Mouse (Mus musculus): Measurements from ENCODE around the gene Etnk1. TPM values are rescaled to one million over a fixed set of nuclear protein-coding genes. Genes with fewer than 3 reads are reported as not detected.

Gene Etnk1
- polyA plus RNA-seq, 1 experiment from 2014 or later, result 25.0 TPM

DNA sequence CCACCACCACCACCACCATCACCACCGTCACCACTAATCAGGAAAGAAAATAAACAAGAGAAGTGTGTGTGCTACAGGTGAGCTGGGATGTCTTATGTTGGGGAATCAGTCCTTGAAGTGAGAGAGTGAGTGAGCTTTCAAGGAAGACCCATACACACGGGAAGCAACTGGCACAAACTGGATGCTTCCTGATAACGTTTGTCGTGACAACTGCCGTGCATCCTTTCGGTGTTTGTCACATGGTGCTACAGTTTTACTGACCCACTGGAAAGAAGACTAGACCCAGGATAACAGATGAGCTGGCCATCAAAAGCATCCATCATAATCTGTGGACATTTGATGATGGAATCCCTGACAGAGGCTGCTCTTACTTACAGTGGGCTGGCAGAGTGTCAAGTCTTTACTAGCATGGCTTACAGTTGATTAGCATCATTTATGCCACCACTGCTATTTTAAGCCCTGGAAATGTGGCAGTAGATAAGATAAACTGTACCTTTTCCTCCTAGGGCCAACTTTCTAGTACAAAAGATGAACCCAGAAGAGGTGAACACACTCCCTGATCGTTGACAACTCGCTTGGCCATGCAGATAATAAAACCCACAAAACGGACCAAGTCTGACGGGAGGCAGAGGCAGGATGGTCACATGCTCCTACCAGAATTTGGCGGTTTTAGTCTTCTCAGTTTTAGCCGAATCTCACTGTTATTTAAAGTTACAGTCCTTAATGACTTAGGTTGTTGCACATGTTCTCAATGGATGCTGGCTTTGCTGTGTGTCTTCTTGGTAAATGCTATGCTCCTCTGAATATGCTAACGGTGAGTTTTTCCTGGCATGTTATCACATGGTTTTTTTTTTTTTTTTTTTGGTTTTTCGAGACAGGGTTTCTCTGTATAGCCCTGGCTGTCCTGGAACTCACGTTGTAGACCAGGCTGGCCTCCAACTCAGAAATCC lies 2.8 kb upstream of the Etnk1 start:
- peaks cover 17% of the 10 kb centered on the region for H3K4me1 ChIP-seq (ENCODE audit: control insufficient read depth, insufficient read depth, low read length)
- H3K27me3 ChIP-seq (replicated peaks; ENCODE audit: control insufficient read depth, insufficient read depth, low read length), result no peaks in the 10 kb centered on the region
- H3K27ac ChIP-seq (replicated peaks; ENCODE audit: low read depth, low read length), result no peak overlapping the region
- no peak overlapping the region for H3K4me2 ChIP-seq (ENCODE audit: low read depth, low read length)
- ATAC-seq (ENCODE audit: low read depth), result no peak
- no peak overlapping the region for H3K9ac ChIP-seq (ENCODE audit: low read depth, low read length)
- no peaks in the 10 kb centered on the region for H3K36me3 ChIP-seq (ENCODE audit: control insufficient read depth, insufficient read depth, low read length)
- WGBS, result 86% methylated on average over 15 of the region's 15 CpGs
- no peak overlapping the region for H3K4me3 ChIP-seq (ENCODE audit: low read depth, low read length)
- H3K9me3 ChIP-seq (ENCODE audit: control insufficient read depth, low read length), result no peaks in the 10 kb centered on the region
- no peak for DNase-seq (ENCODE audit: low spot score)

DNA sequence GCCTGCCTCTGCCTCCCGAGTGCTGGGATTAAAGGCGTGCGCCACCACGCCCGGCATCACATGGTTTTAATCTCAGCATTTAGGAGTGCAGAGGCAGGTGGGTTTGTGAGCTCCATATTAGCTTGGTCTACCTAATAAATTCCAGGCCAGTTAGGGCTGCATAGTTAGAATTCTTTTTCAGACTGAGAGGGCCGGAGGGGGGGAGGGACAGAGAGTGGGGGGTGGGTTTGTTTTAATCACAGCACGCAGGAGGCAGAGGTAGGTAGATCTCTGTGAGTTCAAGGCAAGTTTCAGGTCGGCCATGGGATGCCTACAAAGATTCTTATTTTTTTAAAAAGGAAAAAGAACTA lies 2.1 kb upstream of the Etnk1 start:
- Histone ChIP-seq H3K27ac (replicated peaks; ENCODE audit: low read depth, low read length) (no peak overlapping the region), H3K9ac (ENCODE audit: low read depth, low read length) (no peak overlapping the region), H3K4me1 (ENCODE audit: control insufficient read depth, insufficient read depth, low read length) (peaks cover 22% of the 10 kb centered on the region), H3K9me3 (ENCODE audit: control insufficient read depth, low read length) (no peaks in the 10 kb centered on the region), H3K4me2 (ENCODE audit: low read depth, low read length) (no peak overlapping the region), H3K4me3 (ENCODE audit: low read depth, low read length) (no peak overlapping the region), H3K27me3 (replicated peaks; ENCODE audit: control insufficient read depth, insufficient read depth, low read length) (no peaks in the 10 kb centered on the region), H3K36me3 (ENCODE audit: control insufficient read depth, insufficient read depth, low read length) (no peaks in the 10 kb centered on the region)
- ATAC-seq (ENCODE audit: low read depth) (no peak), DNase-seq (ENCODE audit: low spot score) (no peak)
- WGBS, result 71% methylated on average over 8 of the region's 8 CpGs

DNA sequence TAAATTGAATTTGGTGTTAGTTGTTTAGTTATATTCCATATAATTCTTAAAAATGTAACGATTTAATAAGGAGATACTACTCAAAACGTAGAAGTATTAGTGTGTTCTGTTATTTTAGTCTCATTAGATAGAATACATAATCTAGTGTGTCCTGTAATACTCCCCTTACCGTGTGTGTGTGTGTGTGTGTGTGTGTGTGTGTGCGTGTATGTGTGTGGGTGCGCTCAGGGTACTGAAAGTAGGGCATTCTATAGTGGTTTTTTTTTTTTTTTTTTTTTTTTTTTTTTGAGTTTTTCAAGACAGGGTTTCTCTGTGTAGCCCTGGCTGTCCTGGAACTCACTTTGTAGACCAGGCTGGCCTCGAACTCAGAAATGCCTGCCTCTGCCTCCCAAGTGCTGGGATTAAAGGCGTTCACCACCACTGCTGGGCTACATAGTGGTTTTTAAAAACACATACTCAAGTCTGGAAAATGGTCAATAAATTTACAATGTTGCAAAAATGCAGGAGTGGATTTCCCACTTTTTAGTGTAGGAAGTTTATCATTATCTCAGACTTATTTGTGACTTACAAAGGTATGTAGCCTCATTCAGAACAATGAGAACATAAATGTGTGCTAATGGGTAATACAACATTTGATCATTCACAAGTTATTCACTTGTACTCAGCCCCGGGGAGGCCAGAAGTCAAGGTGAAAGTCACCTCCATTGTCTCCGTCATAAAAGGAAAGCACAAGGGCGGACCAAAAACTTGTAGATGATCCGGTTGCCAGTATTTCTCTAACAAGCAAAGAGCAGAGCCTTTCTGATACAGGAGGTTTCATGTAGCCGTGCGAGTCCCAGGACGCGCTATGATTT lies 1.4 kb upstream of the Etnk1 start:
- Histone ChIP-seq H3K4me1 (ENCODE audit: control insufficient read depth, insufficient read depth, low read length) (peaks cover 22% of the 10 kb centered on the region), H3K27me3 (replicated peaks; ENCODE audit: control insufficient read depth, insufficient read depth, low read length) (no peaks in the 10 kb centered on the region), H3K36me3 (ENCODE audit: control insufficient read depth, insufficient read depth, low read length) (no peaks in the 10 kb centered on the region), H3K27ac (replicated peaks; ENCODE audit: low read depth, low read length) (no peak overlapping the region), H3K9me3 (ENCODE audit: control insufficient read depth, low read length) (no peaks in the 10 kb centered on the region), H3K4me3 (ENCODE audit: low read depth, low read length) (peak overlapping the region; percentile 89), H3K4me2 (ENCODE audit: low read depth, low read length) (peak overlapping the region; percentile 82), H3K9ac (ENCODE audit: low read depth, low read length) (peak overlapping the region; percentile 89)
- ATAC-seq (ENCODE audit: low read depth) (no peak), DNase-seq (ENCODE audit: low spot score) (no peak)
- WGBS, result 54% methylated on average over 15 of the region's 15 CpGs

DNA sequence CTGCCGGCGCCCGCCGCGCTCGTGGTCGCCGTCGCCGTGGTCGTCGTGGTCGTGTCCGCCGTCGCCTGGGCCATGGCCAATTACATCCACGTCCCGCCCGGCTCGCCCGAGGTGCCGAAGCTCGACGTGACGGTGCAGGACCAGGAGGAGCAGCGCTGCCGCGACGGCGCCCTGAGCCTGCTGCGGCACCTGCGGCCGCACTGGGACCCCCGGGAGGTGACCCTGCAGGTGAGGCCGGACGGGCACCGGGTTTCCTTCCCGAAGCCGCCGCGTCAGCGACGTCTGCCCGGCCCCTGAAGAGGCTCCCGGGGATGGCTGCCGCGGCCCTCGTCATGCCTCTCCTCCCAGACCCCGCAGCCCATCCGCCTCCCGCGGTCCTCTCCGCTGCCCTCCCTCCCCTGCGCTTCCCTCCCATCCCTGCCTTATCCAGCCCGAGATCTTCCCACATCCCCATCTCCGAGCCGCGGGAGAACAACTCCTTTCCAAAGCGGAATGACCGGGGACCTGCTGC lies 443 bp downstream of the Etnk1 start:
- Histone ChIP-seq H3K27me3 (replicated peaks; ENCODE audit: control insufficient read depth, insufficient read depth, low read length) (no peaks in the 10 kb centered on the region), H3K4me3 (ENCODE audit: low read depth, low read length) (peak overlapping the region; percentile 89), H3K27ac (replicated peaks; ENCODE audit: low read depth, low read length) (peak overlapping the region; percentile 74), H3K9ac (ENCODE audit: low read depth, low read length) (peak overlapping the region; percentile 89), H3K4me1 (ENCODE audit: control insufficient read depth, insufficient read depth, low read length) (peaks cover 25% of the 10 kb centered on the region), H3K4me2 (ENCODE audit: low read depth, low read length) (peak overlapping the region; percentile 82), H3K36me3 (ENCODE audit: control insufficient read depth, insufficient read depth, low read length) (no peaks in the 10 kb centered on the region), H3K9me3 (ENCODE audit: control insufficient read depth, low read length) (no peaks in the 10 kb centered on the region)
- ATAC-seq (ENCODE audit: low read depth) (peak; percentile 27), DNase-seq (ENCODE audit: low spot score) (peak; percentile 57)
- WGBS, result under 1% methylated on average over 16 of the region's 60 CpGs

DNA sequence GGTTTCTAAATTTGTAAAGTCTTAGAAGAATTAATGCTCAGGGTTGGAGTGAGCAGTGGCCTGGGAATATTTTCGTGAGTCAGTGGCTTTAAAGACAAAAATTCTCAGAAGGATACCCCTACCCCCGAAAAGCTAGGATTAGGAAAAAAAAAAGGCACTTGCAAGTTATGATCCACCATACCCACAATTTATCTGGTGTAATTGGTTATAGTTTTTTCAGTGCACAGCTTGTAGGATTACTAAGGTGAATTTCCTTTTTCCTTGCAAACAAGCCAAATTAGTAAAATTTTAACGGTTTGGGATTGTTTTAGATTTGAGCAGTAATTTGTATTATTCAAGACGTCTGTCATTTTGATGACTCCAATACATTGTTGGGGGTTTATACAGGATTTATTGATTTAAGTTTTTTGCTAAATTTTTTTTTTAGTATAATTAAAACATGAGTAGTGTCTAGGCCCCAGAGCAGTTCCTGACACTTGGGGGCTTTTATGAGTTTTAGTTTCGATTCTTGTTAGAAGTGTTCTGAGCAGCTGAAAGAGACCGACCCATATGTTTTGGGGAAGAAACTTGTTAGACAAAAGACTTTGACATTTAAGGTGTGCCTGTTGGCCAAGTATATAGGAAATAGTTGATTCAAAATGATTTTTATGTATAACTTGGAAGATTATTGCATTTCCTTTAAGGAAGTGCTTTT lies 1.1 kb downstream of the Etnk1 start:
- Histone ChIP-seq H3K4me3 (ENCODE audit: low read depth, low read length) (peak overlapping the region; percentile 89), H3K36me3 (ENCODE audit: control insufficient read depth, insufficient read depth, low read length) (0 out of 2 replicates have a peak, but pooled peaks cover 6% of the 10 kb centered on the region), H3K4me1 (ENCODE audit: control insufficient read depth, insufficient read depth, low read length) (peaks cover 25% of the 10 kb centered on the region), H3K9ac (ENCODE audit: low read depth, low read length) (peak overlapping the region; percentile 89), H3K27ac (replicated peaks; ENCODE audit: low read depth, low read length) (no peak overlapping the region), H3K27me3 (replicated peaks; ENCODE audit: control insufficient read depth, insufficient read depth, low read length) (no peaks in the 10 kb centered on the region), H3K4me2 (ENCODE audit: low read depth, low read length) (peak overlapping the region; percentile 82), H3K9me3 (ENCODE audit: control insufficient read depth, low read length) (no peaks in the 10 kb centered on the region)
- DNase-seq (ENCODE audit: low spot score), result no peak
- ATAC-seq (ENCODE audit: low read depth), result no peak
- WGBS, result 25% methylated on average over 6 of the region's 6 CpGs

DNA sequence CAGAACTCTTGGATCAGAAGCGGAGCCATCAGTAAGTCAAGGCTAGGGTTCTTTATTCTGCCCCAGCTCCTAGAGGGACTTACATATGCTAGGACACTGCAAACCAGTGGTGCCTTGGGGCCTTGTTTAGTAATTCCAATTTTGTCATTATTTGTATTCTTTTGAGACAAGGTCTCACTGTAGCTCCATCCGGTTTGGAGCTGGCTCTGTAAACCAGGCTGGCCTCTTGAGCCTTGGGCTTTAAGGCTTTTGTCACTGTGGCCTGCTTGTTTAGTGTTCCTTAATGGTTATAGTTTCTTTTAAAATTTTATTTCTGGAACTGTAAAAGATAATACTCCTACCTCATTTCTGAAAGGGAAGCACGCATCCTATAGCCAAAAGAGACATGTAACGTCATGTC lies 2.4 kb downstream of the Etnk1 start:
- Histone ChIP-seq H3K27me3 (replicated peaks; ENCODE audit: control insufficient read depth, insufficient read depth, low read length) (no peaks in the 10 kb centered on the region), H3K9ac (ENCODE audit: low read depth, low read length) (no peak overlapping the region), H3K4me1 (ENCODE audit: control insufficient read depth, insufficient read depth, low read length) (peaks cover 25% of the 10 kb centered on the region), H3K4me3 (ENCODE audit: low read depth, low read length) (no peak overlapping the region; the same call in 1 of the 2 replicates), H3K36me3 (ENCODE audit: control insufficient read depth, insufficient read depth, low read length) (0 out of 2 replicates have a peak, but pooled peaks cover 8% of the 10 kb centered on the region), H3K27ac (replicated peaks; ENCODE audit: low read depth, low read length) (no peak overlapping the region), H3K9me3 (ENCODE audit: control insufficient read depth, low read length) (no peaks in the 10 kb centered on the region), H3K4me2 (ENCODE audit: low read depth, low read length) (peak overlapping the region; percentile 82)
- ATAC-seq (ENCODE audit: low read depth) (no peak), DNase-seq (ENCODE audit: low spot score) (no peak)
- WGBS, result 70% methylated on average over 4 of the region's 4 CpGs

DNA sequence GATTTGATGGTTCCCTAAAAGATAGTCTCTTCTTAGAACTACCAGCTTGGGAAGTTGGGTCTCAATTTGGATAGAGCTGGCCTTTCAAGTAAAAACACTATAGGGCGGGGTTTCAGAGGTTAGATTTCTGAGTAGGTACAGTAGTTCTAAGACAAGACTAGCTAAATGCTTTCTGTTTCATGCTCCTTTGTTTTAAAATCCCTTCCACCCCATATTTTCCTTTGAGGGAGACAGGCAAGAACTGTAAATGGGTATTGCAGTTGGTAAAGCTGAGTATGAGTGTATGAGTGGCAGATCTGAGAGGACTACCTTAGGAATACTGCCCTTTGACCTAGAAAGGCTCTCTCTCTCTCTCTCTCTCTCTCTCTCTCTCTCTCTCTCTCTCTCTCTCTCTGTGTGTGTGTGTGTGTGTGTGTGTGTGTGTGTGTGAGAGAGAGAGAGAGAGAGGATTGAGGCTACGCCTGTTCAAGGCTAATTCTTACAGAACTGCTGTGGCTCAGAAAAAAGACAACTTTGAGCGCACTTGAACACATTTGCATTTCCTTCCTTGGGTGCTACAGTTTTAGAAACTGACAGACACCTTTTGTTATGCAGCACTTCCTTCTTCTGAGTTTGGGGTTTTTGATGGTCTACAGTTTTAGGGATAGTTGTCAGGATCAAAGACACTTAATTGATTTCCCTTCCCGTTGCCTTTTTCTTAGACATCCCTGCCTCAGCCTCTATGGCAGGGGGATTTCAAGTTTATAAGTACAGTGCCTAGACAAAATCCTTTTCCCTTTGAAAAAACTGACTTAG lies 3.3 kb downstream of the Etnk1 start:
- WGBS, result 76% methylated on average over 4 of the region's 4 CpGs
- Histone ChIP-seq H3K9me3 (ENCODE audit: control insufficient read depth, low read length) (no peaks in the 10 kb centered on the region), H3K4me2 (ENCODE audit: low read depth, low read length) (0 out of 2 replicates have a peak overlapping the region, but pooled peaks have one; percentile 6), H3K36me3 (ENCODE audit: control insufficient read depth, insufficient read depth, low read length) (0 out of 2 replicates have a peak, but pooled peaks cover 8% of the 10 kb centered on the region), H3K27me3 (replicated peaks; ENCODE audit: control insufficient read depth, insufficient read depth, low read length) (no peaks in the 10 kb centered on the region), H3K27ac (replicated peaks; ENCODE audit: low read depth, low read length) (no peak overlapping the region), H3K4me1 (ENCODE audit: control insufficient read depth, insufficient read depth, low read length) (peaks cover 27% of the 10 kb centered on the region), H3K4me3 (ENCODE audit: low read depth, low read length) (no peak overlapping the region), H3K9ac (ENCODE audit: low read depth, low read length) (no peak overlapping the region)
- ATAC-seq (ENCODE audit: low read depth) (no peak), DNase-seq (ENCODE audit: low spot score) (no peak)
